Mouse (Mus musculus): Measurements from ENCODE around the gene Snw1. TPM values are rescaled to one million over a fixed set of nuclear protein-coding genes. Genes with fewer than 3 reads are reported as not detected.

The Snw1 gene
- polyA plus RNA-seq, 1 experiment: 8.9 TPM

Other genes starting within 250 kb of the Snw1 start
- gene Noxred1, start 233.5 kb downstream of the Snw1 start, polyA plus RNA-seq (2012; rRNA removed): 0.16 and 0.55 TPM in 2 replicates
- gene Vipas39, start 206.0 kb downstream of the Snw1 start, polyA plus RNA-seq (2012; rRNA removed): 33.4 and 38.6 TPM in 2 replicates
- gene Ahsa1, start 205.8 kb downstream of the Snw1 start, polyA plus RNA-seq (2012; rRNA removed): 55.9 and 60.9 TPM in 2 replicates
- 0.25 and 0.32 TPM in 2 replicates for gene Ism2, start 172.6 kb downstream of the Snw1 start, polyA plus RNA-seq (2012; rRNA removed)
- 39.2 and 49.1 TPM in 2 replicates for gene Sptlc2, start 83.9 kb downstream of the Snw1 start, polyA plus RNA-seq (2012; rRNA removed)
- gene Slirp, start 28.4 kb downstream of the Snw1 start, polyA plus RNA-seq (2012; rRNA removed): 21.4 and 21.7 TPM in 2 replicates
- 11.6 and 12.7 TPM in 2 replicates for gene Alkbh1, start 28.3 kb downstream of the Snw1 start, polyA plus RNA-seq (2012; rRNA removed)
- not detected in 2 replicates for gene Gm5788, start 22.4 kb upstream of the Snw1 start, polyA plus RNA-seq (2012; rRNA removed)
- gene Gm8300, start 42.0 kb upstream of the Snw1 start, polyA plus RNA-seq (2012; rRNA removed): not detected in 2 replicates
- not detected in 2 replicates for gene Oog1, start 130.4 kb upstream of the Snw1 start, polyA plus RNA-seq (2012; rRNA removed)
- gene Gm4027, start 146.6 kb upstream of the Snw1 start, polyA plus RNA-seq (2012; rRNA removed): not detected in 2 replicates
- not detected in 2 replicates for gene Gm16381, start 172.3 kb upstream of the Snw1 start, polyA plus RNA-seq (2012; rRNA removed)

Measured in large intestine, adult 2 months (tissue).